Mouse (Mus musculus): ENCODE data around the gene Mdh2.

The Mdh2 gene

DNA sequence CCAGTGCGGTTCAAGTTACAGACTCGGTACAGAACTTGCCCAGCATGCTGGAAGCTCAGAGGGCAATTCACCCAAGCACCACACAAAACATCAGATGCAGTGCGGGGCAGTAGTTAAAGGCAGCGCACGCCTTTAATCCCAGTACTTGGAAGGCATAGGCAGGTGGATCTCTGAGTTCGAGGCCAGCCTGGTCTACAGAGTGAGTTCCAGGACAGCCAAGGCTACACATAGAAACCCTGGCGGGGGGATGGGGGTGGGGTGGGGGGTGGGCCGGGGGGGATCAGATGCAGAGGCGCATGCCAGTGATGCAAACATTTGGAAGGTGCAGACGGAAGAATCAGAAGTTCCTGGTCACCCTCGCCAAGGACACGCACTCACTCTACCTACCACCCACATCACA, 33.5 kb upstream of the Mdh2 start:
- ChIA-PET POLR2A (interaction anchor here (0.5 to 2.5 kb wide), 58 partner anchors 9 to 746 kb away, joined by 3 to 35 read pairs (median 4); partner anchors contain the start of genes Mdh2 (in 4 of the 4), Styxl1 (in 4 of the 4), Rhbdd2 (in 3 of the 4) and Por (in 1 of the 4)), CTCF (interaction anchor here (0.5 to 1.6 kb wide), 19 partner anchors 11 to 1658 kb away, joined by 3 to 14 read pairs (median 4); partner anchors contain the start of genes Mdh2 (in 2 of the 4), Rhbdd2 (in 2 of the 4), Styxl1 (in 2 of the 4) and Vps37d (in 1 of the 4))

DNA sequence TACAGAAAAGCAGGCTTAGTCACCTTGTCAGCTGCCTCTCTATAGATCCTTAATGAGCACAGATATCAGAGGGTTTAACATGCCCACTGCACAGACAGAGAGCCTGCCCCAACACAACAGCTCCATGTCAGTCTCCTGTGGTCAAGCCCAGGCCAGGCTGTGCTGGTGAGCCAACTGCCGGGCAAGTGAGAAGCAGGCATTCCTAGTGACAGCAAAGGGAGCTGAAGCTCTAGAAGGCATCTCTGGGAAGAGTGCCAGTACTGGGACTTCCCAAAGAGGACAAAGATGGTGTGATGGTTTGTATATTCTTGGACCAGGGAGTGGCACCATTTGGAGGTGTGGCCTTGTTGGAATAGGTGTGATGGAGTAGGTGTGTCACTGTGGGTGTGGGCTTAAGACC, 27.2 kb upstream of the Mdh2 start:
- CTCF ChIA-PET: interaction anchor here in 1 of 4 experiments (1.1 kb wide), 1 partner anchor 135 kb away, joined by 3 read pairs; no protein-coding TSS in a partner anchor
- POLR2A ChIA-PET: interaction anchor here in 1 of 4 experiments (1.0 kb wide), 1 partner anchor 9 kb away, joined by 3 read pairs; no protein-coding TSS in a partner anchor

DNA sequence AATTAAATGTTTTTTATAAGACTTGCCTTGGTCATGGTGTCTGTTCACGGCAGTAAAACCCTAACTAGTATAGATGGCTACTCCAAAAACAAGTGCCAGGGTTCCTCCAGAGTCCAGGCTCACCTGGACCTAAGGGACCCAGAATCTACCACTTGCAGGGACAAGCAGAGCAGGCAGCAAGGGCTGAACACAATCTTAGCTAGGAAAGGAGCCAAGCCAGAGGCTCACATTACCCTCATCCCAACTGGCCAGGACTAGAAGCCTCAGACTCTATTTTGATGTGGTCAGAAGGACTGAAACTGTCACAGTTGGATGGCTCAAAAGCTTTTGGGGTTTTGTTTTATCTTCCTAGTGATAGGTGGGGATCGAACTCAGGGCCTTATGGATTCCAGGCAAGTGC, 26.7 kb upstream of the Mdh2 start:
- ChIA-PET CTCF (interaction anchor here in 2 of 4 experiments (0.6 to 1.1 kb wide), 3 partner anchors 49 to 731 kb away, joined by 3 to 9 read pairs (median 3); no protein-coding TSS in a partner anchor), POLR2A (no interaction called here)

DNA sequence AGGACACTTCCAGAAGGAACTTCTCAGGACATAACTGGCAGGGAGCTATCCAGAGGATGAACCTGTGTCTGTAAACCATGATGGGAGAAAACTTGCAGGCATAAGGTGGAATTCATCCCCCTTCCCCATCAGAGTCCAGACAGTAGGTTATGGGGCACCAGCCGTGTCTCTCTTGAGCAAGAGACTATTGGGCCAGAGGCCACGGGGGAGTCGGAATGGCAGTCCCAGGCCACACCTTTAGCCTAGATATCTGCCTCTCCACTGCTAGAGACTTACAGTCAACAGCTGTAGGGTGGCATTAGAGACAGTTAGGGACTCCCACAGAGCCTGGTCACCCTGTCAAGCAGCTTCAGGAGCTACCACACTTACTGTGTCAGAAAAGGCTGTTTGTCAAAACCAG, 16.4 kb upstream of the Mdh2 start:
- CTCF ChIA-PET: interaction anchor here in 3 of 4 experiments (0.8 to 4.7 kb wide), 5 partner anchors 93 to 146 kb away, joined by 3 to 28 read pairs (median 6); no protein-coding TSS in a partner anchor

DNA sequence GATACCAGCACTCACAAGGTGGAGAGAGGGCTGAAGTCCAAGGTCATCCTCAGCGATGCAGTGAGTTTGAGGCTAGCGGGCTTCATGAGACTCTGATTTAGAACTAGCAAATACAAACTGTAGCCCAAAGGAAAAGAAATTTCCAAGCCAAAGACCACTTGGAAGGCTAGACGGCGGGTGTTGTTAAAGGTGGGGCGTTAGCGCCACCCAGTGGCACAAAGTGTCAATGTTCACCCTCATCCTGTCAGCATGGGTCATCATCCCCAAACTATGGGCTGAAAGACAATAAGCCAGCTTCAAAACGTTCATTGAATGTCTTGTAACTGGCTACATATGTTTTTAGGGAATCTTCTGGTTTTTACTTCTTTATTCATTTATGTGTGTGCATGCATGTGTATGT, 14.8 kb upstream of the Mdh2 start:
- POLR2A ChIA-PET: interaction anchor here in 3 of 4 experiments (0.6 to 1.8 kb wide), 7 partner anchors 15 to 147 kb away, joined by 3 to 6 read pairs (median 4); partner anchors contain the start of genes Mdh2 (in 1 of the 3), Styxl1 (in 1 of the 3) and Tmem120a (in 1 of the 3)
- CTCF ChIA-PET: interaction anchor here (0.5 to 4.7 kb wide), 34 partner anchors 8 to 363 kb away, joined by 3 to 51 read pairs (median 3); partner anchors contain the start of genes Mdh2 (in 3 of the 4), Styxl1 (in 3 of the 4) and Rhbdd2 (in 1 of the 4)

More for the DNA sequence above, 16.4 kb upstream of the Mdh2 start:
- POLR2A ChIA-PET: no interaction called here

DNA sequence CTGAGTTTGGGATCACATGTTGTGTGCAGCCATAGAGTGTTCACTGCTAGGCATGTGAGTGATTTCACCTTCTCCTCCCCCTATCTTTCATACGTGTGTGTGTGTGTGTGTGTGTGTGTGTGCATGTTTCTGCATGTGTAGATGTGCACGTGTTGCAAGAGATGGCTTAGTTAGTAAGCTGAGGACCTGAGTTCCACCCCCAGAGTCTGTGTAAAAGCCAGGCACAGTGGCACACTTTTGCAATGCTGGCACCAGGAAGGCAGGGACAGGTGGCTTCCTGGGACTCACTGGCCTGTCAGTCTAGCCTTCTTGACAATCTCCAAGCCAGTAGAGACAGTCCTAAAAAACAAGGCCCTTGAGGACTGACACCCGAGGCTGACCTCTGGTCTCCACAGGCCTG, 13.3 kb upstream of the Mdh2 start:
- CTCF ChIA-PET: interaction anchor here (0.6 to 4.7 kb wide), 7 partner anchors 12 to 253 kb away, joined by 3 to 30 read pairs (median 14); no protein-coding TSS in a partner anchor
- POLR2A ChIA-PET: interaction anchor here in 3 of 4 experiments (0.8 to 1.7 kb wide), 4 partner anchors 10 to 34 kb away, joined by 3 to 9 read pairs (median 4); partner anchors contain the start of genes Mdh2 (in 2 of the 3) and Styxl1 (in 2 of the 3)

DNA sequence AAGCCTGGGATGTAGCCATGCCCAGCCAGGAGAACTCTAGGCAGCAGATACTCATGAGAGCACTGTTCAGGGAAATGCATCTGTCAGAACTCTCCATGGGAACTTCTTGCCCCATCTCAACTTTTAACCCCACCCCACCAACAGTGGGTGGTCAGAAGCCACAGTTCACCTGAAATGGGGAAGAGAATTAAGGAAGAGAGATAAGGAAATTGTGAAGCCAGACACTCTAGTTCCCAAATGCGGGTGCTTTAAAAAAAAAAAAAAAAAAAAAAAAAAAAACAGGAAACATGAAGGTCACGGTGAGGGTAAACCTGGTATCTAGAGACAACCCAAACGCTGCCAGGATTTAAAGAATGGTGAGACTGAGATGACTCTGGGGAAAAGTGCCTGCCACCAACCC, 5.8 kb upstream of the Mdh2 start:
- POLR2A ChIA-PET: interaction anchor here in 1 of 4 experiments (0.9 kb wide), 1 partner anchor 127 kb away, joined by 3 read pairs; no protein-coding TSS in a partner anchor
- CTCF ChIA-PET: interaction anchor here in 2 of 4 experiments (0.5 to 2.0 kb wide), 3 partner anchors 24 to 83 kb away, joined by 3 to 15 read pairs (median 4); no protein-coding TSS in a partner anchor

DNA sequence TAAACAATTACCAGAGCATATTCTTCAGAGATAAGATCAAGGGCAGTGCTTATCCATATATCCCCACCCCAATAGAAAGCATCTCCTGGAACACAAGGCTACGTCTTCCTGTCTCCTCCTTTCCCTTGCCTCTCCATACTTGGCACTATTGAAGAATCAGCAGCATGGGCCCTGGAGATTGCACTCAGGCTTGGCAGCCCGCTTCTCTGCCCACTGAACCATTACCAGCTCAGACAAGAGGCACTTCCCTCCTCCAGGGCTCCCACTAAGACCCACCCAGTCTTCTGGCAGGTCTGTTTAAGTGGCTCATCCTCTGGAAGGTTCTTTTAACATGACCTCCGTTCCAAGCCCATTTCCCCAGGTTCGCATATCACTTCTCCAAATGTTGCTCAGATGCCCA, 1.7 kb upstream of the Mdh2 start:
- ChIA-PET POLR2A (interaction anchor here in 2 of 4 experiments (4.9 to 8.2 kb wide), 2 partner anchors 15 kb away, joined by 121 to 147 read pairs; no protein-coding TSS in a partner anchor), CTCF (interaction anchor here in 2 of 4 experiments (0.9 to 2.0 kb wide), 2 partner anchors 17 to 18 kb away, joined by 3 to 6 read pairs; no protein-coding TSS in a partner anchor)

DNA sequence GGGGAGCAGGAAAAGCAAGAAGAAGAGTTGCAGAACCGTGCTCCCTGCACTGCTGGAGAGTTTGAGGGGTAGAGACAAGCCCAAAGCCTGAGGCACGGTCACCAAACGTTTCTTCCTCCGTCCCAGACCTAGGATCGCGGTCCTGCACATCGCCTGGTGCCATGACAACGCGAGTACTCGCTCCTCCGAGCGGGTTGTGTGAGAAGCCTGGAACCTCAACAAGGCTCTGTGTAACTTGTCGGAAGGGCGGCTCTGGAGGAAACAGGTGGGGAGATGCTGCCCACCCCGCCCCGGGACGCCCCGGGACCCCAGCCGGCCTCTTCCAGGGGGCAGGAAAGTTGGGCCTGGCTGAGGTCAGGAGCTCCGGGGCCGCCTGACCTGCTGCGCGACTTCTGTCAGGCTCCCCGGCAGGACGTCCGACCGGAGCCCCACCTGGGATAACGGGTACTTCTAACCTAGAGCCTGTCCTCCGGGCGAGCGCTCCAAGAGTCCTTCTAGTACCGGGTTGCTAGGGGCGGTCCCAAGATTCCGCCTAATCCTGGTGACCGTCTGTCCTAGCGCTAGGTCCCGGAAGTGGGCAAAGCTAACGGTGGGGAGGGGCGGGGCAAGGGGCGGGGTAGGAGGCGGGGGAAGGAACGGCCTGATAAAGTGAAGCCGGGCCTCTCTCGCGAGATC, 347 bp upstream of the Mdh2 start, which contains the start of gene Styxl1:
Gene Styxl1 (minus strand): TSS at position 590 of the 675 bp plus-strand sequence.
- POLR2A ChIA-PET: interaction anchor here (0.5 to 8.2 kb wide), 183 partner anchors 8 to 1725 kb away, joined by 3 to 147 read pairs (median 4); partner anchors contain the start of genes Tmem120a (in 4 of the 4), Ywhag (in 3 of the 4), Dtx2 (in 2 of the 4) and Hspb1 (in 2 of the 4)
- CTCF ChIA-PET: interaction anchor here (0.5 to 2.1 kb wide), 52 partner anchors 9 to 1498 kb away, joined by 3 to 15 read pairs (median 3); partner anchors contain the start of genes Tmem120a (in 2 of the 4), Abhd11 (in 1 of the 4) and Srrm3 (in 1 of the 4)

DNA sequence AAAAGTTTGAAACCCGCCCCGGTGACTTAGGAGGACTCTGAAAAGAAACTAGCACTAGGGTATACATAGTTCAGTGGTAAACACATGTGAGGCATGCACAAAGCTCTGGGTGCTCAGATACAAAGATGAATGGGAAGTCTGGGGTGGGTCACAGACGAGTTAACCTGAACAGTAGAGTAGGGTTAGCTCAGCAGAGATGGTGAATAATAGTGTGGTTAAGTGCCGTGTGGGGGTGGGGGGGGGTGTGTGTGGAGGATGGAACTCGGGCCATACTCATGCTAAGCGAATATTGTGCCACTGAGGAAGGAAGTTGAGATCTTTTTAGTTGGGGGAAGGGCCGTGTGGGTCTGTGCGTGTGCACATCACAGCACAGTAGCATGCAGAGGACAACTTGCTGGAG, 2.1 kb downstream of the Mdh2 start:
- ChIA-PET CTCF (interaction anchor here in 2 of 4 experiments (0.8 to 2.0 kb wide), 3 partner anchors 14 to 164 kb away, joined by 3 to 7 read pairs (median 4); no protein-coding TSS in a partner anchor), POLR2A (interaction anchor here (0.6 to 8.2 kb wide), 25 partner anchors 11 to 771 kb away, joined by 3 to 147 read pairs (median 4); partner anchors contain the start of gene Abhd11 (in 1 of the 4))

DNA sequence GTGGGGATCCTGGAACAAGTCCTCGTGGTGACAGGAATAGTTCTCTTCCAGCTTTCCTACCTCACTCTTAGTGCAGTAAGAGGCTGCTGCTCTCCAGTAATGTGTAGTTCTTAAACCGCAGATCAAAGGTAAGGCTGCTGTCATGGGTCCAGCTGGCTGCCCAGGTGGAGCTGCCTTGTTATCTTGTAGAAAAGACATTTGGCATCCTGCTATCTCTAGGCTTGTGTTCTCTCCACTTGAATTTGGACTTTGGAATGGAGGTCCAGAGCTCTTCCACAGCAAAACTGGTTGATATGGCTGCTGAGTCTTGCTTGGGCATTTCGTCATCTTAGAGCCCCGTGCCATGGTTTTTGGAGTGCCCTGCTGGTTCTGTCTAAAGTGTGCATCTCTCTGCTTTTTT, 4.6 kb downstream of the Mdh2 start:
- CTCF ChIA-PET: interaction anchor here in 1 of 4 experiments (0.9 to 1.2 kb wide), 2 partner anchors 18 to 152 kb away, joined by 3 read pairs; no protein-coding TSS in a partner anchor
- POLR2A ChIA-PET: interaction anchor here in 2 of 4 experiments (1.0 to 8.2 kb wide), 4 partner anchors 8 to 61 kb away, joined by 3 to 121 read pairs (median 10); no protein-coding TSS in a partner anchor

DNA sequence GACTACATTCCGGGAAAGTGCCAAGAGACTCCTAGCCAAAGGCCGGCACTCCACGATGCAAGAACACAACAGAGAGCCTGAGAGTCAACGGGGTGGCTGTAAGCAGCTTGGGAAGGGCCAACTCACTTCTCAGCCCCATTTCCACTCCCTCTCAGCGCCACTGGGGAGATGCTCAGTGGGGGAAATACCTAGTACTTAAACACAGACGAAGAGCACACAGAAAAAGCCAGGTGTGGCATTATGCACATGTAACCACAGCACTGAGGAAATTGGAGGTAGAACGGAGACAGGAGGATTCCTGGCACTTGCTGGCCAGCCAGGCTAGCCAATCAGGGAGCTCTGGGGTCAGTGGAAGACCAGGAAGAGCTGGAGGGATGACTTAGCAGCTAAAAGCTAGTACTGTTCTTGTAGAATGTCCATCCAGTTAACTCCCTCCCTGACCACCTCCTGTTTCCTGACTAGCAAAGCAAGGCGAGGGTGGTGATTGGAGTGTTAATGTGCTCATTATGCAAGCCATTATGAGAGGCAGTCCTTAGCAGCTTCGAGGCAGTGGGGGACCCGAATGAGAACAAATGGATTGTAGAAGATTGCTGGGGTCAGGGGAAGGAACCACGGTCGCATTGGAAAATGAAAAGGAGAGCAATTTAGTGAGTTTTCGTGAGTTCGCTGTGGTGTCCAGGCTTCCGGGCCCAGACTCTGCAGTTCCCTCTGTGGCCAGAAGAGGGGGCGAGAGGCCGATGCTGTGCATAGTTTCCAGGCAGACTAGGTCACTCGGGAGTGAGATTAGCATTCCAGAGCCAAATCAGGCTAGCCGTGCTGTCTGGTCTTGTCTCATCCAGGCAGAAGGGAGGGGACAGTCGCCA, 15.9 kb downstream of the Mdh2 start:
- ChIA-PET POLR2A (interaction anchor here in 3 of 4 experiments (0.5 to 10.1 kb wide), 23 partner anchors 9 to 260 kb away, joined by 3 to 147 read pairs (median 4); partner anchors contain the start of genes Mdh2 (in 3 of the 3), Styxl1 (in 3 of the 3), Tmem120a (in 2 of the 3) and Hspb1 (in 1 of the 3)), CTCF (interaction anchor here (0.5 to 2.5 kb wide), 37 partner anchors 9 to 961 kb away, joined by 3 to 18 read pairs (median 4); partner anchors contain the start of genes Mdh2 (in 2 of the 4), Srrm3 (in 2 of the 4), Styxl1 (in 2 of the 4) and Tmem120a (in 2 of the 4))

DNA sequence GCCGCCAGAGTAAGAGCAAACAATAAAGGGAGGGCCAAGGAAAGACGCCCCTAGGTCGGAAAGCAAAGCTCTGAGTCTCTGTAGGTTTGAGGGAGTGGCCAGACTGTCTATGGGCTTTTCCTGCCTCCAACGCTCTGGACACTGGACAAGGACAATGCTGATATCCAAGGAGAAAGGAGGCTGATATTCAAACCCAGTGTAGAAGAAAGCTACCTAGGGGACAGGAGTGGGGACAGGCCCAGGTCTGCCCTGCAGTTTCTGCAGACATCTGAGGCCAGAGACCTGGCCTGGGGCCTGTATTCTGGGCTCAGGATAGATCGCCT, 16.5 kb downstream of the Mdh2 start:
- CTCF ChIA-PET: interaction anchor here in 3 of 4 experiments (0.6 to 2.5 kb wide), 30 partner anchors 8 to 456 kb away, joined by 3 to 18 read pairs (median 4); partner anchors contain the start of genes Mdh2 (in 2 of the 3), Srrm3 (in 2 of the 3), Styxl1 (in 2 of the 3) and Dtx2 (in 1 of the 3)

DNA sequence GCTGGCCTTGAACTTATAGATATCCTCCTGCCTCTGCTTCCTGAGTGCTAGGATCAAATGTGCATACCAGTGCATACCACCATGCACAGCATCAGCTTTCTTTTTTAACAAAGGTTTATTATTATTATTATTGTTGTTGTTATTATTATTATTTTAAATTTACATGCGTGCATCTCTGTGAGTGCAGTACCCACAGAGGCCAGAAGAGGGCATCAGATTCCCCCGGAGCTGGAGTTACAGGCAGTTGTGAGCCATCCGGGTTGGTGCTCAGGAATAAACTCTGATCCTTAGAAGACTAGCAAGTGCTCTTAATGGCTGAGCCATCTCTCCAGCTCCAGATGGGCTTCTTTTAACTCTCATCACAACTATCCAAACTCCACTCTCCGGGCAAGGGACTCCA, 21.5 kb downstream of the Mdh2 start:
- CTCF ChIA-PET: interaction anchor here (0.6 to 6.3 kb wide), 53 partner anchors 9 to 1022 kb away, joined by 3 to 86 read pairs (median 5); partner anchors contain the start of genes Mdh2 (in 3 of the 4), Styxl1 (in 3 of the 4), Orai2 (in 1 of the 4) and Tmem120a (in 1 of the 4)
- POLR2A ChIA-PET: interaction anchor here in 3 of 4 experiments (0.6 to 3.1 kb wide), 20 partner anchors 9 to 373 kb away, joined by 3 to 21 read pairs (median 6); partner anchors contain the start of genes Mdh2 (in 3 of the 3), Styxl1 (in 3 of the 3) and Tmem120a (in 1 of the 3)

More for the DNA sequence above, 16.5 kb downstream of the Mdh2 start:
- POLR2A ChIA-PET: interaction anchor here in 3 of 4 experiments (0.5 to 10.1 kb wide), 19 partner anchors 8 to 261 kb away, joined by 3 to 147 read pairs (median 4); partner anchors contain the start of genes Mdh2 (in 3 of the 3), Styxl1 (in 3 of the 3), Hspb1 (in 1 of the 3) and Srrm3 (in 1 of the 3)

DNA sequence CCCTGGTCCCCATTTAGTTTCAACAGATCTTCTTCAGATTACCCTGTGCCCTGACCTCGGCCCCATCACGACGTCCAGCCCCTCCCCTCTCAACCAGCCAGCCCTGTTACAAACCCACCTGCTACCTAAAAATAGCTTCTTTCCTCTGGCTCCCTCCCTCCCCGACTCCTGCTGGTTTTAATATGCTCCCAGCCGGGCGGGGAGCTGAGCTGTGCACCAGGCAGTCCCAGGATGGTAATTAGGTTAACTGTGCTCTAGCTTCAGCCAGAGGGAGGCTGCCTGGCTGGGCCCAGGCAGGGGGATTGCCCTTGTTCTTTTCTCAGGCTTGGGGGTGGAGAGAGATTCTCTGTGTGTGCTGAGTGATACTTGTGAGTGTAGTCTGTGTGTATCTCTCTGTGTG, 22.6 kb downstream of the Mdh2 start:
- ChIA-PET CTCF (interaction anchor here (0.6 to 6.3 kb wide), 52 partner anchors 11 to 1103 kb away, joined by 3 to 86 read pairs (median 5); partner anchors contain the start of genes Mdh2 (in 2 of the 4), Styxl1 (in 2 of the 4), Tmem120a (in 1 of the 4) and Upk3bl (in 1 of the 4)), POLR2A (interaction anchor here in 3 of 4 experiments (0.7 to 3.1 kb wide), 24 partner anchors 10 to 312 kb away, joined by 3 to 21 read pairs (median 5); partner anchors contain the start of genes Mdh2 (in 3 of the 3), Styxl1 (in 3 of the 3), Hspb1 (in 1 of the 3) and Rasa4 (in 1 of the 3))

DNA sequence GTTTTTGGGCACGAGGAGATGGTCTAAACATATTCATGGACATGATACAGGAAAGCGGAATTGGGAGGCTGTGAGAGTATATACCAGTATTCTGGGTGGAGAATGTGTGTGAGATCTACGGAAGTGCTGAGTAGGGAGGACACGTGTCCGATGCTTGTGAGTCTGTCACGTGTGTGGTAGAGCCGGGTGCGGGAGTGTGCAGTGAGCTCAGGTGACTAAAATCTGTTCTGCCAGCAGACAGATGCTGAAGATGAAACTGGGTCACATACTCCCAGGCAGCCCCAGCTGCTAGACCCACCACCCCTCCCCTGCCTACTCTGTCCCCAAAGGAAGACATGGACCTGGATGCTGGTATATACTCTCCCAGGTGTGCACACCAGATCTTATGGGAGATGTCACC, 24.4 kb downstream of the Mdh2 start:
- ChIA-PET POLR2A (interaction anchor here (0.6 to 2.3 kb wide), 15 partner anchors 8 to 1166 kb away, joined by 3 to 11 read pairs (median 4); partner anchors contain the start of genes Mdh2 (in 2 of the 4), Styxl1 (in 2 of the 4), Tmem120a (in 1 of the 4) and Ywhag (in 1 of the 4)), CTCF (interaction anchor here (0.5 to 6.3 kb wide), 25 partner anchors 8 to 795 kb away, joined by 3 to 86 read pairs (median 7); partner anchors contain the start of genes Mdh2 (in 1 of the 4) and Styxl1 (in 1 of the 4))
